ENCODE assay signal across 12 mouse cellular contexts in genomic region chr10:95194776-95195175, GRCm38 (mm10).
"Had no signal": no experiment of that assay in that cellular context is flagged by ENCODE, and none has a peak within 500 bp of the region (broad histone marks: within the 10 kb centered on the region; RNA-seq: fewer than 3 reads in every experiment).

No protein-coding gene starts in this region.

- H3K36me3 ChIP-seq: limb, embryonic 12.5 days; limb, embryonic 15.5 days had no signal

- H3K27me3 ChIP-seq: limb, embryonic 15.5 days had no signal

- H3K4me3 ChIP-seq: limb, embryonic 12.5 days; limb, embryonic 15.5 days had no signal

- H3K27ac ChIP-seq: limb, embryonic 12.5 days; limb, embryonic 15.5 days; liver, embryonic 14.5 days; macrophage had no signal

- DNase-seq: kidney, postnatal 25 days; layer of hippocampus, postnatal 36 days; left cerebral cortex, postnatal 4 days; liver, postnatal 0 days; lung, embryonic 14.5 days; midbrain, embryonic 14.5 days; thymus, adult 18-20 months; thymus, postnatal 36 days had no signal
